Mouse (Mus musculus) MEL (cell line): ENCODE measurements around the gene Pparg. TPM values are rescaled to one million over a fixed set of nuclear protein-coding genes. Genes with fewer than 3 reads are reported as not detected.

Experiments used
- DNase-seq: peaks from one replicate; pipeline ENCODE4 v3.0.0; 2011; ENCODE audit warnings: low read depth, low spot score
- H3K27ac ChIP-seq: 2 replicates; pipeline ENCODE4 v1.5.1; 2012; ENCODE audit warnings: low read depth, mild to moderate bottlenecking, control low read depth, low read length, moderate library complexity; ENCODE audit not compliant: control insufficient read depth
- H3K27me3 ChIP-seq, 2 experiments: fragments of 150-350 bp in 1 of 2; sonication (generic) in 1 of 2; 2 replicates each; pipeline ENCODE4 v1.6.1; 2012; ENCODE audit warnings: low read length in 2 of 2, mild to moderate bottlenecking in 2 of 2, improper control_type of control experiment in 1 of 2, moderate library complexity in 1 of 2; ENCODE audit not compliant: insufficient read depth in 2 of 2, control insufficient read depth in 1 of 2
- H3K36me3 ChIP-seq, 2 experiments: 2 replicates each; pipeline ENCODE4 v1.6.1; 2012 to 2014; ENCODE audit warnings: low read length in 2 of 2, improper control_type of control experiment in 1 of 2, inconsistent platforms in 1 of 2, mild to moderate bottlenecking in 1 of 2; ENCODE audit not compliant: insufficient read depth in 2 of 2, control insufficient read depth in 1 of 2
- H3K4me1 ChIP-seq, 2 experiments: fragments of 150-350 bp in 1 of 2; sonication (generic) in 1 of 2; 2 replicates each; pipeline ENCODE4 v1.6.1; 2012; ENCODE audit warnings: low read length in 2 of 2, improper control_type of control experiment in 1 of 2, mild to moderate bottlenecking in 1 of 2; ENCODE audit not compliant: insufficient read depth in 2 of 2, control insufficient read depth in 1 of 2
- H3K4me3 ChIP-seq, 2 experiments: fragments of 150-350 bp in 1 of 2; sonication (generic) in 1 of 2; 2 replicates each; pipeline ENCODE4 v1.5.1; 2012; ENCODE audit warnings: low read depth in 2 of 2, low read length in 2 of 2, mild to moderate bottlenecking in 2 of 2, moderate library complexity in 2 of 2, control low read depth in 1 of 2, improper control_type of control experiment in 1 of 2; ENCODE audit not compliant: control insufficient read depth in 1 of 2, insufficient read depth in 1 of 2
- H3K79me2 ChIP-seq: 2 replicates; pipeline ENCODE4 v1.6.1; 2012; ENCODE audit warnings: mild to moderate bottlenecking, low read length, moderate library complexity; ENCODE audit not compliant: control insufficient read depth, poor library complexity, insufficient read depth
- H3K9ac ChIP-seq: 2 replicates; pipeline ENCODE4 v1.6.1; 2012; ENCODE audit warnings: low read depth, mild to moderate bottlenecking, control low read depth, low read length, moderate library complexity; ENCODE audit not compliant: control insufficient read depth, poor library complexity, severe bottlenecking
- H3K9me3 ChIP-seq: fragments of 150-350 bp; sonication (generic); replicated peaks from 2 replicates; pipeline ENCODE4 v1.6.1; 2012; ENCODE audit warnings: mild to moderate bottlenecking, low read length, improper control_type of control experiment, moderate library complexity; ENCODE audit not compliant: insufficient read depth
- CHD1 ChIP-seq: IDR thresholded peaks from 2 replicates; pipeline ENCODE4 v1.6.1; 2012; ENCODE audit warnings: low read depth, mild to moderate bottlenecking, inconsistent platforms, low read length, improper control_type of control experiment
- CHD2 ChIP-seq: IDR thresholded peaks from 2 replicates; pipeline ENCODE4 v1.6.1; 2011; ENCODE audit warnings: low read length, improper control_type of control experiment
- ETS1 ChIP-seq: IDR thresholded peaks from 2 replicates; pipeline ENCODE4 v1.6.1; 2012; ENCODE audit warnings: low read depth, mild to moderate bottlenecking, inconsistent platforms, low read length, improper control_type of control experiment, moderate library complexity
- GABPA ChIP-seq: IDR thresholded peaks from 2 replicates; pipeline ENCODE4 v1.6.1; 2012; ENCODE audit warnings: low read depth, mild to moderate bottlenecking, inconsistent platforms, low read length, improper control_type of control experiment, moderate library complexity
- HCFC1 ChIP-seq: IDR thresholded peaks from 2 replicates; pipeline ENCODE4 v1.6.1; 2012; ENCODE audit warnings: low read depth, mild to moderate bottlenecking, inconsistent platforms, low read length, improper control_type of control experiment, moderate library complexity
- KAT2A ChIP-seq: conservative IDR thresholded peaks from 2 replicates; pipeline ENCODE4 v1.6.1; 2012; ENCODE audit warnings: low read depth, low read length, improper control_type of control experiment, inconsistent platforms
- MYB ChIP-seq: IDR thresholded peaks from 2 replicates; pipeline ENCODE4 v1.6.1; 2011; ENCODE audit warnings: mild to moderate bottlenecking, low read depth, low read length, improper control_type of control experiment
- MYC ChIP-seq: IDR thresholded peaks from 2 replicates; pipeline ENCODE4 v1.6.1; 2011; ENCODE audit warnings: low read depth, mild to moderate bottlenecking, low read length, improper control_type of control experiment, moderate library complexity
- RAD21 ChIP-seq: IDR thresholded peaks from 2 replicates; pipeline ENCODE4 v1.6.1; 2011; ENCODE audit warnings: mild to moderate bottlenecking, low read depth, low read length, improper control_type of control experiment
- TCF12 ChIP-seq: IDR thresholded peaks from 2 replicates; pipeline ENCODE4 v1.6.1; 2014; ENCODE audit warnings: low read depth, mild to moderate bottlenecking, inconsistent platforms, low read length, improper control_type of control experiment, moderate library complexity
- ZMIZ1 ChIP-seq: IDR thresholded peaks from 2 replicates; pipeline ENCODE4 v1.6.1; 2012; ENCODE audit warnings: low read depth, mild to moderate bottlenecking, inconsistent platforms, low read length, improper control_type of control experiment, moderate library complexity
- ZNF384 ChIP-seq: IDR thresholded peaks from 2 replicates; pipeline ENCODE4 v1.6.1; 2012; ENCODE audit warnings: low read depth, mild to moderate bottlenecking, inconsistent platforms, low read length, improper control_type of control experiment
- polyA plus RNA-seq, 2 experiments: library from polyadenylated mRNA; stranded (reverse) in 1 of 2; unstranded in 1 of 2; fragments of >175 nt in 1 of 2; fragments of >200 nt in 1 of 2; gene quantifications; 2 replicates each; pipeline versions ENCODE4 v1.2.1 to v1.2.4; 2012; ENCODE audit warnings: low replicate concordance in 2 of 2, low read depth in 1 of 2; ENCODE audit not compliant: insufficient read length in 2 of 2, insufficient read depth in 1 of 2, missing spikeins in 1 of 2
- total RNA-seq: library from RNA; depleted of rRNA; stranded (reverse); fragments of 300-350 nt; gene quantifications from 2 replicates; pipeline ENCODE4 v1.2.3, GENCODE M21; 2012

Pparg gene
- total and polyA plus RNA-seq, 3 experiments: 0.08 to 0.15 TPM; not detected in 1

GRCm38 (mm10) chr6:115343096-115343495 is 17.7 kb upstream of the Pparg start:
- Histone ChIP-seq H3K4me1 (no peaks in the 10 kb centered on the region), H3K4me3 (no peak overlapping the region)
- no peak for TF ChIP-seq CHD2
- TF ChIP-seq ZNF384: no peak
- TF ChIP-seq, all 39 proteins: peak for 0
- Histone ChIP-seq H3K36me3 (no peaks in the 10 kb centered on the region), H3K9ac (no peak overlapping the region), H3K9me3 (no peaks in the 10 kb centered on the region), H3K27me3 (peaks cover 0 to 4% of the 10 kb centered on the region in 2 experiments), H3K79me2 (no peaks in the 10 kb centered on the region), H3K27ac (no peak overlapping the region)
- DNase-seq: no peak

GRCm38 (mm10) chr6:115343570-115343969 is 17.2 kb upstream of the Pparg start:
- H3K4me3 ChIP-seq: no peak overlapping the region
- H3K4me1 ChIP-seq: no peaks in the 10 kb centered on the region
- H3K27ac ChIP-seq: no peak overlapping the region
- no peak for TF ChIP-seq TCF12
- TF ChIP-seq, all 39 proteins: peak for 0
- Histone ChIP-seq H3K9ac (no peak overlapping the region), H3K9me3 (no peaks in the 10 kb centered on the region), H3K79me2 (no peaks in the 10 kb centered on the region), H3K27me3 (peaks cover 0 to 4% of the 10 kb centered on the region in 2 experiments), H3K36me3 (no peaks in the 10 kb centered on the region)
- DNase-seq: no peak

GRCm38 (mm10) chr6:115344101-115344500 is 16.6 kb upstream of the Pparg start:
- Histone ChIP-seq H3K9me3 (no peaks in the 10 kb centered on the region), H3K79me2 (no peaks in the 10 kb centered on the region), H3K9ac (no peak overlapping the region), H3K4me3 (no peak overlapping the region), H3K36me3 (no peaks in the 10 kb centered on the region), H3K27me3 (peaks cover 0 to 4% of the 10 kb centered on the region in 2 experiments), H3K27ac (no peak overlapping the region), H3K4me1 (no peaks in the 10 kb centered on the region)
- no peak for TF ChIP-seq MYB
- TF ChIP-seq HCFC1: no peak
- no peak for TF ChIP-seq ETS1
- TF ChIP-seq RAD21: no peak
- TF ChIP-seq KAT2A: no peak
- no peak for TF ChIP-seq MYC
- TF ChIP-seq CHD1: no peak
- TF ChIP-seq GABPA: no peak
- no peak for TF ChIP-seq ZMIZ1
- DNase-seq: no peak
